Mouse (Mus musculus) left cerebral cortex, adult 2 months (tissue): ENCODE data around the gene Dhps. TPM values are rescaled to one million over a fixed set of nuclear protein-coding genes. Genes with fewer than 3 reads are reported as not detected.

ENCODE experiments used
- DNase-seq, 2 experiments: peaks; one replicate each; pipeline ENCODE4 v3.0.0; 2021 to 2022; ENCODE audit warnings: low spot score in 2 of 2, mixed read lengths in 1 of 2; ENCODE audit errors: extremely low spot score in 1 of 2
- H3K27ac ChIP-seq: fragments of 200-600 bp; 2 replicates; pipeline ENCODE4 v1.8.1; 2022
- H3K4me3 ChIP-seq: fragments of 200-600 bp; 2 replicates; pipeline ENCODE4 v1.8.1; 2022
- CTCF ChIP-seq: fragments of 200-600 bp; IDR thresholded peaks from 2 replicates; pipeline ENCODE4 v1.8.1; 2022; ENCODE audit warnings: antibody characterized with exemption, mild to moderate bottlenecking, moderate library complexity
- intact Hi-C: fragments of 180-260 bp; cut with DNase I; formaldehyde crosslinking; loops from one replicate; pipeline ENCODE4 v1.15.1; 2025
- total RNA-seq, 2 experiments: library from RNA; stranded (reverse); gene quantifications; 2 replicates each; pipeline ENCODE4 v1.2.3; 2021

Gene Dhps
- total RNA-seq, 2 experiments from 2014 or later: 66.1 to 68.7 TPM

DNA sequence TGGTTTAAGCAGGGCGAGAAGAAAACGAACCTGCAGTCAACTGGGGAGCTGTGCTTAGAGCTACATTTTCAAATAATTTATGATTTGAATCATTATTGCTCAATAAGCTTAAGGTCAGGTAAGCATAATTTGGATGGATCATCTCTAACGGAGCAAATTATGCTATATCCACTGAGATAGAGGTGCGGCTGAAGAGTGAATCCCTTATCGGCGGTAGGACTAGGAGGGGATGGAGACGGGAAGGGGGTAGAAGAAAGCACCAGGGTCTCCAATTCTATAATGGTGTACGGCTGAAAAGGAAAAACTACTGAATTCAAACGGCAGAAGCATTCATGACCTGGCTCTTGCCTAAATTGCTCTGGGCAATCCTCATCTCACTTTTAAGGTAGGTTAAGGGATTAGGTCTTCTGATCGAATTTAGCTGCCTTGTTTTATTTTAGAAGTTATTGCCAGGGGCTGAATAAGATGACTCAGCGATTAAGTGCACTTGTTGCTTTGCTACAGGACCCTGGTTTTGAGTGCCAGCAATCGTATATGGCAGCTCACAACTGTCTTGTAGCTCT lies 36.3 kb upstream of the Dhps start:
- intact Hi-C loops: no loop called here
- no peak for DNase-seq
- no peak for TF ChIP-seq CTCF
- peak overlapping the region; percentile 86 for H3K4me3 ChIP-seq
- peak overlapping the region; percentile 24; the same call in 1 of the 2 replicates for H3K27ac ChIP-seq

DNA sequence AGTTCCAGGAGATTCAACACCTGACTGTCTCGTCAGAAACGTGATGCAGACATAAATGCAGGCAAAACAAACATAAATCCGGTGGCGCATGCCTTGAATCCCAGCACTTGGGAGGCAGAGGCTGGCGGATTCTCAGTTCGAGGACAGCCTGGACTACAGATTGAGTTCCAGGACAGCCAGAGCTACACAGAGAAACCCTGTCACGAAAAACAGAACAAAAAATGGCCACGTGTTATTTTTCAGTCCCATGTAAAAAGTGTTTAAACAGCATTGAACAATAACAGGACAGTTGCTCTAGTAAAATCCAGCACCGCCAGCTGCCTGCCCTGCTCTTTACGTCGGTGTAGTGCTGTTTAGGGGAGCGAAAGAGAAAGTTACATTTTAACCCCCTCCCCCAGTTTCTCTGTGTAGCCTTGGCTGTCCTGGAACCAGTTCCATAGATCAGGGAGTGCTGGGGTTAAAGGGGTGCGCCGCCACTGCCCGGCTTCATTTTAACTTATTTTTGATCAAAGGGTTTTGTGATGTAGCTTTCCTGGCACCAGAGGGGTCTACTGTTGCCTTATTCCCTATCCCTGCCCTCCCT lies 35.7 kb upstream of the Dhps start:
- Histone ChIP-seq H3K27ac (peak overlapping the region; percentile 98; the same call in 1 of the 2 replicates), H3K4me3 (peak overlapping the region; percentile 86)
- intact Hi-C loops: no loop called here
- no peak for TF ChIP-seq CTCF
- no peak for DNase-seq

DNA sequence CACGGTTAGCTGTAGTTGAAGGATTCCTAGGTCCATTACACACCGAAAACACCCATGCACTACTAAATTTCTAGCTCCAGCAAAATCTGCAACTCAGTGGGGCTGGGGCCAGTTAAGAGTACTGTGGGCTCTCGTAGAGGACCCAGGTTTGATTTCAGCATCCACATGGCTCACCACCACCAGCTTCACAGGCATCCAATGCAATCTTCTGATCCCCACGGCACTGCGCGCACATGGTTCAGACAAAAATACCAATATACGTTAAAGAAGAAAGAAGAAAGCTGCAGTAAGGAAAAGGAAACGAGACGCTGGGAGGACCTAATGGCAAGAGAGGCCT lies 35.2 kb upstream of the Dhps start:
- DNase-seq: no peak
- intact Hi-C loops: no loop called here
- peak overlapping the region; percentile 98 for H3K27ac ChIP-seq
- peak overlapping the region; percentile 86 for H3K4me3 ChIP-seq
- TF ChIP-seq CTCF: no peak

DNA sequence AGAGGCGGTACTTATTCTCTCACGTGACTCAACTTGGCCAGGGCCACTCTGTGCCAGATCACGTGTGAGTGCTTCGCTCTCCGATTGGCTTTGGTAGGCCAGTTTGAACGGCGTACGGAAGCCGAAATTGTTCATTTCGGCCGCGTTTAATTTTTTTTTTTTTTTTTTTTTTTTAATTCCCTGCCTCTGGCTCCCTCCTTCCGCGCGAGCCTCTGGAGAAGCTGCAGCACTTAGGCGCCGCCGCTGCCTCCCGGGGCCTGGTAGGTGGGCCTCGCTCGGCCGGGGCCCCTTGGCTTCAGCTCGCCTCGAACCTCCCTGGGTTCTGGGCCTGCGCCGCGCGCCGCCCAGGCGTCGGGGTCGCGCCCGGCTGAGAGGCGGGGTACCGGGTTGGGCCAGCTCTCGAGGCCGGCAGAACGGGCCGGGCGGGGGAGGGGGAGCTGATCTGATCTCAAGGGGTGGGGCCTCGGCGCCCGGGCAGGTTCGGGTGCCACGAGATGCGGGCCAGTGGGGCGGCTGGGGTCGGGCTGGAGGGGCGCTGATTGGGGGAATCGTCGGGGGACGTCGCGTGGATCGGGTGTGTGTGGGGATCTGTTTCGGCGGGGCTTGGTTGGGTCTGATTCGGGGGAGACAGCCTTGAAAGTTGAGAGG lies 34.7 kb upstream of the Dhps start, which contains the start of gene Tnpo2:
TSS of gene Tnpo2 (plus strand) at position 198 of the 648 bp plus-strand sequence.
- H3K4me3 ChIP-seq: peak within 1 kb of the TSS; percentile 86
- H3K27ac ChIP-seq: peak within 1 kb of the TSS; percentile 98
- intact Hi-C loops: no loop called here
- peak; percentile 84 to 89 for DNase-seq
- TF ChIP-seq CTCF: no peak

DNA sequence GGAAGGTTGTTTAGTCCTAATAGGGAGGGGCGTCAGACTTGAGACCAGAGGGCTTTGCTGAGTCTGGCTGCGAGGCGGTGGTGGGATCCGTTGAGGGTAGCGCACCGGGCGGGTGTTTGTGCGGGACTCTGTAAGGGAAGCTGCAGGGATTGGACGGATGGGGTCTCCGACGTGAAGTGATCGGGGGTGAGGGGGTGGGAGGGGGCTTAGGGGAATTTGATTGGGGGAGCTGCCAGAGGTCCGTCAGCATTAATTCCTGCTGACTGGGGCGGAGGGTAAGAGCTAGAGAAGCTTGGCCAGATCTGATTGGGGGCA lies 34.2 kb upstream of the Dhps start:
- no peak for TF ChIP-seq CTCF
- Histone ChIP-seq H3K4me3 (peak overlapping the region; percentile 86), H3K27ac (peak overlapping the region; percentile 98)
- intact Hi-C loops: no loop called here
- no peak for DNase-seq

DNA sequence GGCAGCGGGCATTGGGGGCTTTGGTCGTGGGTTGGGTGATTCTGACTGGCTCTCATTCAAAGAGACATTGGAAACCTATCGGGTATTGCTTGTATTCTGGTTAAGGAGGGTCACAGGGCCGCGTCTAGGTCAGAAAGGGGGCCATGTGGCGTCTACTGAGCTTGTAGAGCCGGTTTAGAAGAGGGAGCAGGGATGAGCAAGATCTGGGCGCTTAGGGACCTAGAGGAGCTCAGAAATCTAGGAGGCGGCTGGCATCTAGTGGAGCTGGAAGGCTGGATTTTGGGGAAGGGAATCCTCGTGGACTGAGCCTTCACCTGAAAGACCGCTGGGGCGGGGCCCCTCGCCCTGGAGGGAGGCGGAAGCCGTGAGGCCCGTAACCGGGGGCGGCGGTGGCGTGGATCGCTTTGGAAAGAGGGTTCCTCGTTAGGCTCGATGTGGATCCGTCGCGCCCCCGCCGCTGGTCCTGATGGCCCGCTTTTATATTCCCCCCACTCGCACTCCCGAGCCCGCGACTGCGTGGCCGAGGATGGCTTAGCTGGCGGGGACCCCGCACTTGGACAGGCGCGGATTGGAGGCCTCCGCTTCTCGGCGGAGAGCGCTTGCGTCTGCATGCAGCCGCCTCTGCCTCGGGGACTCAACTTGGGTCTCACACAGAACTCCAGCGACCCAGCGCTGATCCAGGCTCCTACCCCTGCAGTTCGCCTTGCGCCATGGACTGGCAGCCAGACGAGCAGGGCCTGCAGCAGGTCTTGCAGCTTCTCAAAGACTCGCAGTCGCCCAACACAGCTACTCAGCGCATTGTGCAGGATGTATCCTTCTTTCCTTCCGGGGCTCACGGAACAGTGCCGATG lies 33.7 kb upstream of the Dhps start:
- Histone ChIP-seq H3K4me3 (peak overlapping the region; percentile 86), H3K27ac (peak overlapping the region; percentile 98)
- TF ChIP-seq CTCF: no peak
- peak; percentile 52 to 65 for DNase-seq
- intact Hi-C loops: no loop called here

DNA sequence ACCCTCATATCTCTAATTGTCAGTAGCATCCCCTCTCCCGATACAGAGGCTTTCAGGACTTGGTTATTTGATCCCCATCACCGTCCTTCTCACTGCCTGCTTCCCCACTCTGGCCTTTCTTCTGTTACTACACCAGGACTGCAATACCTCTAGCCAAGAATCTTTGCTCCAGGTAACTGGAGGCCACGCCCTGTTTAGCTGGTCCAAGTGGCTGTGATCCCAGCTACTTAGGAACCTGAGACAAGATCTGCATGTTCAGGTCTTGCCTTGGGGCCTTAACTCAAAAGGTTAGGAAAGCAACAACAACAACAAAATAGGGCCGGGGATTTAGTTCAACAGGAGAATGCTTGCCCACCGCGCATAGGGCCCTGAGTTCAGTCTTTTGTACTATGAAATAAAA lies 27.9 kb upstream of the Dhps start:
- no peak overlapping the region for H3K27ac ChIP-seq
- TF ChIP-seq CTCF: no peak
- DNase-seq: no peak
- intact Hi-C loops: no loop called here
- H3K4me3 ChIP-seq: no peak overlapping the region

DNA sequence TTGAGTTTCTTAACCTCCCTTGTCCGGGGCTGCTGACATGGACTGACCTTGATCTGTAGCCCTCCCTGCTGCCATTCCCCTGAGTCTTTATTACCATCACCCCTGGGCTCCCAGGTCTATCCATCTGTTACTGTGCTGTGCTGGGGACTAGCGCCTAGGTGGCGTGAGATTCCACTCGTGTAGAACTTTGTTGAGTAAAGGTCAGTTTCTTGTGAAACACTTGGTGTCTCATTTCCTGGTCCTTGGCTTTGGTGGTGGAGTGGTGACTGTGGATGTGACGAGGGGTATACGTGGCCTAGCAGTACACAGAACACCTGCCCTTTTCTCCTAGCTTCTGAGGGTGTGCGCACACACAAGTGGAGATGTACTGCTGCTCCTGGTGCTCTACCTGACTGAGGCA lies 14.2 kb upstream of the Dhps start:
- intact Hi-C loops: no loop called here
- Histone ChIP-seq H3K27ac (no peak overlapping the region), H3K4me3 (no peak overlapping the region)
- DNase-seq: no peak
- no peak for TF ChIP-seq CTCF

DNA sequence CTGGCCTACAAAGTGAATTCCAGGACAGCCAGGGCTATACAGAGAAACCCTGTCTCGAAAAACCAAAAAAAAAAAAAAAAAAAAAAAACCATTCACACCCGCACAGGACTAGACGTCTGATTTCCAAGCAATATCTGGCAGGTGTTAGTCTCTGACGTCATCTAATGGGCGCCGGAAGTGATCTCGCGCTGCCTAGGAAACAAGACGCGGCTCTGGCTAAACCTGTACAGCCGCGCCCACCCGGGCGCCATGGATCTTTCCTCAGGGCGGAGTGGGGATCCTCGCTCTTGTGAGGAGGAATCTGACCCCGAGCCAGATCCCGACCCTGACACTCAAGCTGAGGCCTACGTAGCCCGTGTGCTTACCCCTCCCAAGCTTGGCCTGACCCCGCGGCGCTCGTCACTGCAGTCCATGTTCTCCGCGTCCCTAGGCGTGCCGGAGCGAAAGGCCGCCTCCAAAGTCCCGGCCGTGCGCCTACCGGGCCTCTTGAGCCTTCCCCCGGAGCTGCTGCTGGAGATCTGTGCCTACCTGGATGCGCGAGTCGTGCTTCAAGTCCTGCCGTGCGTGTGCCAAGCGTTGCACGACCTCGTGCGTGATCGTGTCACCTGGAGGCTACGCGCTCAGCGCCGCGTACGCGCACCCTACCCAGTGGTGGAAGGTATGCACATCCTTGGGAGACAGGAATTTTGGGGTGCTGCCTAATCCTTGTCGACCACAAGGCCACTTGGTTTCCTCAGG lies 11.5 kb upstream of the Dhps start, which contains the start of gene Fbxw9:
TSS of gene Fbxw9 (plus strand) at position 177 of the 738 bp plus-strand sequence.
- no peak for TF ChIP-seq CTCF
- peak; percentile 88 to 90 for DNase-seq
- intact Hi-C loops: no loop called here
- H3K27ac ChIP-seq: peak within 1 kb of the TSS; percentile 87
- H3K4me3 ChIP-seq: peak within 1 kb of the TSS; percentile 86

DNA sequence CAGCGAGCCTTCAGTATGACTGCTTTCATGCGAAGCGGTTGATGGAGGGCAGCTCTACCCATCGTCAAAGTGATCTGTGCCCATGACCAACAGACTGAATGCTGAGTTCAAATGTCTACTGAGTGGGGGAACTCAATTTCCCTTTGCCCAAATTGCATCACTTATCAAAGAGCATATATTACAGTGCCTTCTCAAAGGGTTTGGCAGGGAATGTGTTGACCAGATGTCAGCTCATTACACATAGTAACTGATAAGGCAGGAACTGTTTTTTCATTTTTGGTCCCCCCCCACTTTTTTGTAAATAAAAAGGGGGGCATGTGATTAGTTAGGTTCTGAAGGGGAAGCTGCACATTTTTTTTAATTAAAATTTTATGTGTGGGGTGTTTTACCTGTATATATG lies 9.0 kb upstream of the Dhps start:
- TF ChIP-seq CTCF: no peak
- Histone ChIP-seq H3K4me3 (no peak overlapping the region), H3K27ac (no peak overlapping the region)
- DNase-seq: no peak
- intact Hi-C loops: no loop called here

DNA sequence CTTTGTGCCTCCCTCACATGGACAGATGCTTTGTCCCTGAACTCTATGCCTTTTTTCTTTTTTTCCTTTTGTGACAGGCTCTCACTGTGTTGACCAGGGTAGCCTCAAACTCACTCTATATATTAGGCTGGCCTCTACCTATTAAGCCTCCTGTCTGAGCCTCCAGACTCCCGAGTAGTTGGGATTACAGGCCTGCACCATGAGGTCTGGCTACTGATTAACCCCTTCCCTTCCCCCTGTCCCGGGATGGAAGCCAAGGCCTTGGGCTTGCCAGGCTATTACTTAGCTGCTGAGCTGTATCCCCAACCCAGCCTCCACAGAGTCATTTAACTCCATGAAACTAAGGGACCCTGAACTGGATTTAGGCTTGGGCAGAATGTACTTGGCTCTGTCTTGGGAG lies 6.3 kb upstream of the Dhps start:
- TF ChIP-seq CTCF: no peak
- no peak for DNase-seq
- intact Hi-C loops: no loop called here

More for the DNA sequence above, 6.3 kb upstream of the Dhps start:
- Histone ChIP-seq H3K27ac (no peak overlapping the region), H3K4me3 (no peak overlapping the region)
